Mouse (Mus musculus): Measurements from ENCODE around the gene Lrrc20. TPM values are rescaled to one million over a fixed set of nuclear protein-coding genes. Genes with fewer than 3 reads are reported as not detected.

The Lrrc20 gene
- polyA plus RNA-seq, 1 experiment = 13.9 TPM

DNA sequence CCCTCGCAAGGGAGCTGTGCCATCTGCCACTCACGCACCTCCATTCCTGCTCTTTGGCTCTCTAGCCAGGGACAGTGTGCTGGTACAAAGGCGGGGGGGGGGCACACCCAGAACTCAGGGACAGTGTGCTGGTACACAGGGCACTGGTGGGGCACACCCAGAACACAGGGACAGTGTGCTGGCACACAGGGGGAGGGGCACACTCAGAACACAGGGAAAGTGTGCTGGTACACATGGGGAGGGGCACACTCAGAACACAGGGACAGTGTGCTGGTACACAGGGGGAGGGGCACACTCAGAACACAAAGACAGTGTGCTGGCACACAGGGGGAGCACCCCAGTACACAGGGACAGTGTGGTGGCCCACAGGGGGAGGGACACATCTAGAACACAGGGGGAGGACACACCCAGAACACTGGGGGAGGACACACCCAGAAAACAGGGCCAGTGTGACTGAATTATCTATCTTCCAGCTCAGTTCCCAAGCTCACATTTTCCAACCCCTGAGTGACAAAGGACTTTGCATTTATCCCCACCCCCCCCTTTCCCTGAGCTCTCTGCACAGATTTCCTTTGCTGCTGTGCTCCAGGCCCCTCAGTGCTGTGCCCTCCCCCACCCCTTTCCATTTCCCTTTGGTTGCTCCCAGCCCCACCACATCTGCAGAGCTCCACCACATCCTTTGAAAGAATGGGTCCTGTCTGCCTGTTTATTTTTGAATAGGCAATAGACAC, 58.9 kb downstream of the Lrrc20 start:
- Histone ChIP-seq H3K27ac (ENCODE audit: insufficient read depth, low read depth, low read length) (no peak overlapping the region), H3K4me1 (ENCODE audit: control insufficient read depth, insufficient read depth, low read length) (peaks cover 16% of the 10 kb centered on the region), H3K4me3 (ENCODE audit: insufficient read depth, low read length) (no peak overlapping the region)
- TF ChIP-seq POLR2A (IDR thresholded peaks at IDR 0.05; ENCODE audit: borderline replicate concordance, low read depth, low read length) (no peak), CTCF (IDR thresholded peaks at IDR 0.05; ENCODE audit: low read depth, low read length) (no peak)

DNA sequence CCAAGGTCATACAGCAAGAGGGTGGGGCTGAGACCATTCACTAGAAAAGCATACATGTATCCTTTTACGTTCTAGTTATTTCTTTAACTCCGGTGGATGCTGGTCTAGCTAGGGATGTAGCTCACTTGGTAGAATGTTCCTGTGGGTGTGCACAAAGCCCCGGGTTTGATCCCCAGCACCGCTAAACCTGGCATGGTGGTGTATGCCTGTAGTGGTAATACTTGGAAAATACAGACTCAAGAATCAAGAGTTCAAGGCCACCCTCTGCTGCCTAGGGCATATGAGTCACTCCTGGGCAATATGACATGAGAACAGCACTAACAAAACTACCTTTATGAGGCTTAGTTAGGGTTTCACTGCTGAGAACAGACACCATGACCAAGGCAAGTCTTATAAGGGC, 59.8 kb downstream of the Lrrc20 start:
- Histone ChIP-seq H3K4me1 (ENCODE audit: control insufficient read depth, insufficient read depth, low read length) (peaks cover 16% of the 10 kb centered on the region), H3K27ac (ENCODE audit: insufficient read depth, low read depth, low read length) (no peak overlapping the region)
- TF ChIP-seq POLR2A (IDR thresholded peaks at IDR 0.05; ENCODE audit: borderline replicate concordance, low read depth, low read length) (no peak), CTCF (IDR thresholded peaks at IDR 0.05; ENCODE audit: low read depth, low read length) (no peak)

DNA sequence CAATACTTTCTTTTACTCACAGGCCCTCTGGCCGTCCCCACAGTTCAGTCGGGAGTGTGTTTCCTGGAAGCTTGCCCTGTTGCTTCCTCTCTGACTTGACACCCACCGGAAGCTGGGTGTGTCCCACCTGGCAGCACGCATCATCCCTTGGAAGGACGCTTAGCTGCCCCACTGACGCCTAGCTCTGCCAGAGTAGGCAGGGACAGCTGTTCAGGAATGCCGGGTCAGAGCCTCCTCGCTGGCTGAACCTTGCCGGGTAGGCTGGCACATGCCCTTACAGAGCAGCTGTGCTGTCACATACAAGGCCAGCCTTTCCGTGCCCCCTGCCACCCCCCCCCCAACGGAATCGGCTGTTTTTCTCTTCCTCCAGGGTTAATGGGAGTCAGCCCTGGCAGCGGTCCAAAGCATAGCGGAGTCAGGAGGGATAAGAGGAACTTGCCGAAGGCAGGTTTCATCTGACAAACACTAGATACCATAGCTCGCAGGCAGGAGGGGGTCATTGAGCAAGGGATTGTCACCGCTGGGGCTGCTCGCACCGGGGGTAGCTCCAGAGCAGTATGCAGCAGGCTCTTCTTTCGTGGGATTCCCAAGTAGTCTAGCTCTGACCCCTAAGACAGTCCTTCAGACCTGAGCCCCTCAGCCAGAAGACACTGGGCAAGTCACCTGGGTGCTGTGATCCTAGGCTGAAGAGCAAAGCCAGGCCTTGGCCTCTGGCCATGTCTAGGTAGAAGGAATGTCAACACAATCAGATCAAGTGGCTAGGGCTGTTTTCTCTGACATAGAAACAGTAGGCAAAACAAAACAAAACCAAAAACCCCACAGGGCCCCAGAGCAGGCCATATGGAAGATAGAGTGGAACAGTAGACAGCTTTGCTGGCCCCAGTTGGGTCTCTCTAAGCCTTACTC, 60.8 kb downstream of the Lrrc20 start:
- peaks cover 16% of the 10 kb centered on the region for H3K4me1 ChIP-seq (ENCODE audit: control insufficient read depth, insufficient read depth, low read length)
- no peak for TF ChIP-seq CTCF (IDR thresholded peaks at IDR 0.05; ENCODE audit: low read depth, low read length)
- H3K4me3 ChIP-seq (ENCODE audit: insufficient read depth, low read length) = peak overlapping the region; percentile 4; the same call in 1 of the 2 replicates
- H3K27ac ChIP-seq (ENCODE audit: insufficient read depth, low read depth, low read length) = peak overlapping the region; percentile 3; the same call in 1 of the 2 replicates

More for the DNA sequence above, 59.8 kb downstream of the Lrrc20 start:
- H3K4me3 ChIP-seq (ENCODE audit: insufficient read depth, low read length) = no peak overlapping the region

DNA sequence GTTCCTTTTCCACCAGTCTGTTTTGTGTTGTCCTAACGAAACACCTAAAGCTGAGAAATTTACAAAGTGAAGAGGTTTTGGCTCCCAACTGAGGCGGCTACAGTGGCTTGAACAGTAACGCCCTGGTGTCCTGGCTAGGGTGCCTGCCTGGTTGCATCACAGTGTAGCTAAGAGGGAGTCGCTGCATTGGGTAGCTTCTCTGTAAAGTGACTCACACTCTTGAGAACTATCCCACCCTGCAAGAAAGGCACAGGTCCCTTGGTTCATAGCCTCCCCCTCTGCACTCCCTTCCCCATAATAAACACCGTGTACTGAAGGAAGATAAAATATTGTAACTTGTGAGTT, 61.4 kb downstream of the Lrrc20 start:
- Histone ChIP-seq H3K4me3 (ENCODE audit: insufficient read depth, low read length) (no peak overlapping the region), H3K27ac (ENCODE audit: insufficient read depth, low read depth, low read length) (no peak overlapping the region), H3K4me1 (ENCODE audit: control insufficient read depth, insufficient read depth, low read length) (peaks cover 16% of the 10 kb centered on the region)
- TF ChIP-seq CTCF (IDR thresholded peaks at IDR 0.05; ENCODE audit: low read depth, low read length) (no peak), POLR2A (IDR thresholded peaks at IDR 0.05; ENCODE audit: borderline replicate concordance, low read depth, low read length) (no peak)

DNA sequence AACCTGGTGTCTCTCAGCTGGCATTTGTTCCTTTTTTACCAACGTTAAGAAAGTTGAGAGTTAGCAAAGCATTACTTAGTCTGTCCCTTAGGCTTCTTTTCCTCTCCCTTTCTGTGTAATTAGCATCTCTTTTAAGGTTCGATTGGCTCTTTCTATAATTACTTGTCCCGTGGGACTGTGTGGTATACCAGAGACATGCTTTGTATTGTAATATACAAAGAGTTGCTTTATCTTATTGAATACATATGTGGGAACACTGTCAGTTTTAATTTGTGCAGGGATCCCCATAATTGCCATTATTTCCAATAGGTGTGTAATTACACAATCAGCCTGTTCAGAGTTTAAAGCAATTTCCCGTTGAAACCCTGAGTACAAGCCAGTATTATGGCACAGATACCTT, 62.8 kb downstream of the Lrrc20 start:
- Histone ChIP-seq H3K4me3 (ENCODE audit: insufficient read depth, low read length) (no peak overlapping the region), H3K4me1 (ENCODE audit: control insufficient read depth, insufficient read depth, low read length) (peaks cover 16% of the 10 kb centered on the region), H3K27ac (ENCODE audit: insufficient read depth, low read depth, low read length) (no peak overlapping the region)
- no peak for TF ChIP-seq POLR2A (IDR thresholded peaks at IDR 0.05; ENCODE audit: borderline replicate concordance, low read depth, low read length)
- TF ChIP-seq CTCF (IDR thresholded peaks at IDR 0.05; ENCODE audit: low read depth, low read length) = no peak

DNA sequence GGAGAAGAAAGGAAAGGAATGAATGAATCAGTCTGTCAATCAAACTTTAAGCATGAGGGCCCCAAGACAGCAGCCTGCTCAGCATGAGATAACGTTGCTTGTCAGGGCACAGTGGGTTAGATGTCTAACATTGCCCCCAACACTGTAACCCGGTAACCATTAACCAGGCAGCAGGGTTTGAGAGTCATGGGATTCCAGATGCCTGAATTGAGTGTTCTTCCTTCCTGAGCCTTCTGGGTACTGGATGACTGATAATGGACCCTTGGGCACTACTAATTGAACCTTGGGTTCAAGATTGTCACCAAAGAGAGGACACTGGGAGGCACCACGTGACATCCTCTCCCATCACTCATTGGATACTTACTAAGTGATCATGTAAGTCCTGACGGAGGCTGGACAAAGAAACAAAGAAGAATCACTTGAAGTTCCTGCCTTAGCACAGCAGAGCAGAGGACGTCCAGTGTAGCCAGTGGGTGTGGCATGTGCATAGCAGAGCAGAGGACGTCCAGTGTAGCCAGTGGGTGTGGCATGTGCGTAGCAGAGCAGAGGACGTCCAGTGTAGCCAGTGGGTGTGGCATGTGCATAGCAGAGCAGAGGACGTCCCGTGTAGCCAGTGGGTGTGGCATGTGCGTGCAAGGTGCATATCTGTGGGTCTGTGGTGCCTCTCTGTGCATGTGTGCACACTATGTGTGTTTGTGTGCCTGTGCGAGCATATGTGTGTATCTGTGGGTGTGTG, 68.7 kb downstream of the Lrrc20 start:
- TF ChIP-seq POLR2A (IDR thresholded peaks at IDR 0.05; ENCODE audit: borderline replicate concordance, low read depth, low read length) (no peak), CTCF (IDR thresholded peaks at IDR 0.05; ENCODE audit: low read depth, low read length) (no peak)
- Histone ChIP-seq H3K4me3 (ENCODE audit: insufficient read depth, low read length) (no peak overlapping the region), H3K4me1 (ENCODE audit: control insufficient read depth, insufficient read depth, low read length) (no peaks in the 10 kb centered on the region), H3K27ac (ENCODE audit: insufficient read depth, low read depth, low read length) (no peak overlapping the region)

DNA sequence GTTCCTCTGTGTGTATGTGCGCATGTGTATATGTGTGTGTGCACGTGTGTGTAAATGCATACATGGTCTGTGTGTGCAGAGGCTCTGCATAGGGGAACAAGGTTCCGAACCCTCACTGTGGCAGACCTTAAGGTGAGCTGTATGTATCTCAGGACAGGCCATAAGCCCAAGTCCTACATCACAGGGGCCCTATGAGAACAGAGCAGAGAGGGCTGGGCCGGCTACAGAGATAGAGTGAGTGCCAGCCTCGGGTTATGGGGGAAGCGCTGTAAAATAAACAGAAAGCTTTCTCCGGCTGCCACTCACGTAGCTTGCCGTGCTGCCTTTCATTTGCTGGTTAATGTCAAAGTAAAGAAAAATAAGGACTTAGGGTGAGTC, 69.3 kb downstream of the Lrrc20 start:
- Histone ChIP-seq H3K4me1 (ENCODE audit: control insufficient read depth, insufficient read depth, low read length) (no peaks in the 10 kb centered on the region), H3K4me3 (ENCODE audit: insufficient read depth, low read length) (no peak overlapping the region), H3K27ac (ENCODE audit: insufficient read depth, low read depth, low read length) (no peak overlapping the region)
- no peak for TF ChIP-seq POLR2A (IDR thresholded peaks at IDR 0.05; ENCODE audit: borderline replicate concordance, low read depth, low read length)
- TF ChIP-seq CTCF (IDR thresholded peaks at IDR 0.05; ENCODE audit: low read depth, low read length) = no peak

DNA sequence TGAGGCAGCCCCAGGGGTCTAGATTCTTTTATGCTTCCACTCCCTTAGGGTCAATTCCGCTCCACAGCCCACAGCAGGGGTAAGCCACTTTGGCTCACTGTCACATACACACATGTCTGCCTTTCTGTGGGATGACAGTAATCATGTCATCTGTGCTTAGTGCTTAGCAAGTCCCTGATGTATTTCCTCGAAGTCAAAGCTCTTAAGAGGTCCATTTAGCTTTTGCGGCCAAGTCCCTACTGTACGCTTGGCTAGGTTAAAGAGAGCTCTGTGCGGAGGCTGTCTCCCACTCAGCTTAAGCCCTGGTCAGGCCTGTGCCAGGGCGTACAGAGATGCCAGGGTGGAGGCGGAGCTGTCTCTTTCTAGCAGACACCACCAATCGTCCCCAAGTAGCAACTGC, 74.5 kb downstream of the Lrrc20 start:
- H3K4me1 ChIP-seq (ENCODE audit: control insufficient read depth, insufficient read depth, low read length) = no peaks in the 10 kb centered on the region
- H3K27ac ChIP-seq (ENCODE audit: insufficient read depth, low read depth, low read length) = no peak overlapping the region
- TF ChIP-seq CTCF (IDR thresholded peaks at IDR 0.05; ENCODE audit: low read depth, low read length) (no peak), POLR2A (IDR thresholded peaks at IDR 0.05; ENCODE audit: borderline replicate concordance, low read depth, low read length) (no peak)
- no peak overlapping the region for H3K4me3 ChIP-seq (ENCODE audit: insufficient read depth, low read length)

DNA sequence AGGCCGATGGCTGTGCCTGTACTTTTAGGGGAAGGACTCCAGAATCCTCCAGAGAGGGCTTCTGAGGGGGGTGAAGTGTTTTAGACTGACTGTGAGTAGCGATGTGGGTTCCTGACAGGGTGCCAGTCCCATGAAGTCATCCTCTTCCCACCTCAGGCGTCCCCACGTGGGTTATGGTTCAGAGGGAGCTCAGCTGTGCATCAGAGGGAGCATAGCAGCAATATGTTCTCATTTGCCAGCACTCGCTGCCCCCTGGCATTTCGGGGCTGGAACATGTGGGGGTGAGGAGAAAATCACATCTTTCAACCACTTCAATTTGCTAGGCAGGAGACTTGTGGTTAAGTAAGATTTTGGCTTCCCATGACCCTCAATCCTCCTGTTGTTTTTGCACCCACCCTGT, 79.6 kb downstream of the Lrrc20 start:
- Histone ChIP-seq H3K4me1 (ENCODE audit: control insufficient read depth, insufficient read depth, low read length) (no peaks in the 10 kb centered on the region), H3K4me3 (ENCODE audit: insufficient read depth, low read length) (no peak overlapping the region), H3K27ac (ENCODE audit: insufficient read depth, low read depth, low read length) (no peak overlapping the region)
- TF ChIP-seq CTCF (IDR thresholded peaks at IDR 0.05; ENCODE audit: low read depth, low read length) = no peak
- TF ChIP-seq POLR2A (IDR thresholded peaks at IDR 0.05; ENCODE audit: borderline replicate concordance, low read depth, low read length) = no peak
